Mouse (Mus musculus): ENCODE measurements at regions not wholly inside any gene's neighbourhood (a gene's known extent, or its start where the extent isn't known, plus 50 kb on each side); places are given as distances from the start of the nearest gene placed in this dataset.

- Histone ChIP-seq H3K27ac (ENCODE audit: low read depth) (no peak overlapping the region), H3K9ac (replicated peaks) (no peak overlapping the region), H3K4me3 (ENCODE audit: low read depth, low read length) (no peak overlapping the region), H3K9me3 (ENCODE audit: low read length) (no peaks in the 10 kb centered on the region), H3K27me3 (ENCODE audit: insufficient read depth, low read length) (no peaks in the 10 kb centered on the region), H3K36me3 (replicated peaks; ENCODE audit: insufficient read depth, low read length) (no peaks in the 10 kb centered on the region), H3K4me1 (ENCODE audit: insufficient read depth) (no peaks in the 10 kb centered on the region), H3K4me2 (ENCODE audit: low read depth, low read length) (no peak overlapping the region)
- DNase-seq (no peak), ATAC-seq (no peak)
- TF ChIP-seq EP300 (IDR thresholded peaks at IDR 0.05; ENCODE audit: low read depth) (no peak), CTCF (IDR thresholded peaks at IDR 0.05; ENCODE audit: low read depth) (no peak)
- WGBS (ENCODE audit: insufficient replicate concordance) = 75% methylated on average over 6 of the region's 6 CpGs
Observed at GRCm38 (mm10) chr8:92747951-92748350, 73.9 kb downstream of the Irx6 start.

GRCm38 (mm10) chr8:92759848-92760247 is 67.2 kb upstream of the Mmp2 start:
- DNase-seq (no peak), ATAC-seq (no peak)
- no peaks in the 10 kb centered on the region for H3K27me3 ChIP-seq (ENCODE audit: insufficient read depth, low read length)
- H3K4me3 ChIP-seq (ENCODE audit: low read depth, low read length) = no peak overlapping the region
- H3K27ac ChIP-seq (ENCODE audit: low read depth) = no peak overlapping the region
- H3K4me1 ChIP-seq (ENCODE audit: insufficient read depth) = no peaks in the 10 kb centered on the region
- 66% methylated on average over 3 of the region's 3 CpGs for WGBS (ENCODE audit: insufficient replicate concordance)
- H3K9me3 ChIP-seq (ENCODE audit: low read length) = no peaks in the 10 kb centered on the region
- TF ChIP-seq CTCF (IDR thresholded peaks at IDR 0.05; ENCODE audit: low read depth) (no peak), EP300 (IDR thresholded peaks at IDR 0.05; ENCODE audit: low read depth) (no peak)
- no peak overlapping the region for H3K9ac ChIP-seq (replicated peaks)
- no peaks in the 10 kb centered on the region for H3K36me3 ChIP-seq (replicated peaks; ENCODE audit: insufficient read depth, low read length)
- H3K4me2 ChIP-seq (ENCODE audit: low read depth, low read length) = no peak overlapping the region

- no peaks in the 10 kb centered on the region for H3K36me3 ChIP-seq (replicated peaks; ENCODE audit: insufficient read depth, low read length)
- no peak overlapping the region for H3K27ac ChIP-seq (ENCODE audit: low read depth)
- H3K9me3 ChIP-seq (ENCODE audit: low read length) = no peaks in the 10 kb centered on the region
- H3K4me2 ChIP-seq (ENCODE audit: low read depth, low read length) = no peak overlapping the region
- H3K4me1 ChIP-seq (ENCODE audit: insufficient read depth) = no peaks in the 10 kb centered on the region
- 71% methylated on average over 6 of the region's 6 CpGs for WGBS (ENCODE audit: insufficient replicate concordance)
- no peak overlapping the region for H3K4me3 ChIP-seq (ENCODE audit: low read depth, low read length)
- H3K27me3 ChIP-seq (ENCODE audit: insufficient read depth, low read length) = no peaks in the 10 kb centered on the region
- ATAC-seq (no peak), DNase-seq (no peak)
- H3K9ac ChIP-seq (replicated peaks) = no peak overlapping the region
- no peak for TF ChIP-seq EP300 (IDR thresholded peaks at IDR 0.05; ENCODE audit: low read depth)
- no peak for TF ChIP-seq CTCF (IDR thresholded peaks at IDR 0.05; ENCODE audit: low read depth)
Observed at GRCm38 (mm10) chr8:92760933-92761332, 66.2 kb upstream of the Mmp2 start.

- TF ChIP-seq CTCF (IDR thresholded peaks at IDR 0.05; ENCODE audit: low read depth) (no peak), EP300 (IDR thresholded peaks at IDR 0.05; ENCODE audit: low read depth) (no peak)
- Histone ChIP-seq H3K27me3 (ENCODE audit: insufficient read depth, low read length) (no peaks in the 10 kb centered on the region), H3K4me2 (ENCODE audit: low read depth, low read length) (0 out of 2 replicates have a peak overlapping the region, but pooled peaks have one; percentile 26), H3K9ac (replicated peaks) (no peak overlapping the region), H3K9me3 (ENCODE audit: low read length) (no peaks in the 10 kb centered on the region), H3K4me3 (ENCODE audit: low read depth, low read length) (no peak overlapping the region), H3K27ac (ENCODE audit: low read depth) (no peak overlapping the region), H3K4me1 (ENCODE audit: insufficient read depth) (no peaks in the 10 kb centered on the region), H3K36me3 (replicated peaks; ENCODE audit: insufficient read depth, low read length) (no peaks in the 10 kb centered on the region)
- 12% methylated on average over 18 of the region's 18 CpGs for WGBS (ENCODE audit: insufficient replicate concordance)
- DNase-seq (no peak), ATAC-seq (no peak)
Observed at GRCm38 (mm10) chr8:92761959-92762600, 65.0 kb upstream of the Mmp2 start.

GRCm38 (mm10) chr8:92771856-92772650 is 55.0 kb upstream of the Mmp2 start:
- H3K27ac ChIP-seq (ENCODE audit: low read depth) = no peak overlapping the region
- no peaks in the 10 kb centered on the region for H3K9me3 ChIP-seq (ENCODE audit: low read length)
- H3K27me3 ChIP-seq (ENCODE audit: insufficient read depth, low read length) = no peaks in the 10 kb centered on the region
- 44% methylated on average over 14 of the region's 14 CpGs for WGBS (ENCODE audit: insufficient replicate concordance)
- no peak overlapping the region for H3K9ac ChIP-seq (replicated peaks)
- H3K4me2 ChIP-seq (ENCODE audit: low read depth, low read length) = peak overlapping the region; percentile 47
- no peak for TF ChIP-seq EP300 (IDR thresholded peaks at IDR 0.05; ENCODE audit: low read depth)
- no peak for TF ChIP-seq CTCF (IDR thresholded peaks at IDR 0.05; ENCODE audit: low read depth)
- ATAC-seq (no peak; the same call in 1 of the 2 replicates), DNase-seq (no peak)
- H3K36me3 ChIP-seq (replicated peaks; ENCODE audit: insufficient read depth, low read length) = no peaks in the 10 kb centered on the region
- H3K4me1 ChIP-seq (ENCODE audit: insufficient read depth) = no peaks in the 10 kb centered on the region
- peak overlapping the region; percentile 30 for H3K4me3 ChIP-seq (ENCODE audit: low read depth, low read length)

- Histone ChIP-seq H3K9ac (replicated peaks) (no peak overlapping the region), H3K27ac (ENCODE audit: low read depth) (no peak overlapping the region), H3K9me3 (ENCODE audit: low read length) (no peaks in the 10 kb centered on the region), H3K36me3 (replicated peaks; ENCODE audit: insufficient read depth, low read length) (no peaks in the 10 kb centered on the region), H3K27me3 (ENCODE audit: insufficient read depth, low read length) (no peaks in the 10 kb centered on the region), H3K4me3 (ENCODE audit: low read depth, low read length) (no peak overlapping the region), H3K4me2 (ENCODE audit: low read depth, low read length) (peak overlapping the region; percentile 47; the same call in 1 of the 2 replicates), H3K4me1 (ENCODE audit: insufficient read depth) (no peaks in the 10 kb centered on the region)
- no peak for DNase-seq
- ATAC-seq = no peak
- TF ChIP-seq CTCF (IDR thresholded peaks at IDR 0.05; ENCODE audit: low read depth) = no peak
- 84% methylated on average over 10 of the region's 10 CpGs for WGBS (ENCODE audit: insufficient replicate concordance)
Observed at GRCm38 (mm10) chr8:92772826-92773225, 54.3 kb upstream of the Mmp2 start.

All from liver, postnatal 0 days (tissue).